Mouse (Mus musculus) forebrain, postnatal 0 days (tissue): ENCODE data around the gene Zfp526. TPM values are rescaled to one million over a fixed set of nuclear protein-coding genes. Genes with fewer than 3 reads are reported as not detected.

Experiments used
- ATAC-seq: fragments of 200-750 bp; cut with Nextera tagmentation; 2 replicates; pipeline ENCODE4 v1.8.0; 2017; ENCODE audit warnings: mild to moderate bottlenecking, moderate library complexity
- DNase-seq: peaks from one replicate; pipeline ENCODE4 v3.0.0-alpha.2; 2015
- H3K27ac ChIP-seq: fragments of 300-500 bp; sonication (generic); 2 replicates; pipeline ENCODE4 v1.5.1; 2014; ENCODE audit warnings: low read depth, mild to moderate bottlenecking, antibody characterized with exemption, low read length, moderate library complexity, mixed read lengths
- H3K27me3 ChIP-seq: fragments of 300-500 bp; sonication (generic); 2 replicates; pipeline ENCODE4 v1.6.1; 2014; ENCODE audit warnings: mild to moderate bottlenecking, low read length, mixed read lengths; ENCODE audit not compliant: insufficient read depth
- H3K36me3 ChIP-seq: fragments of 300-500 bp; sonication (generic); 2 replicates; pipeline ENCODE4 v1.6.1; 2014; ENCODE audit warnings: mild to moderate bottlenecking, moderate library complexity; ENCODE audit not compliant: insufficient read depth
- H3K4me1 ChIP-seq: fragments of 300-500 bp; sonication (generic); 2 replicates; pipeline ENCODE4 v1.6.1; 2014; ENCODE audit warnings: antibody characterized with exemption; ENCODE audit not compliant: insufficient read depth
- H3K4me2 ChIP-seq: fragments of 300-500 bp; sonication (generic); 2 replicates; pipeline ENCODE4 v1.6.1; 2014; ENCODE audit warnings: low read depth, mild to moderate bottlenecking, moderate library complexity
- H3K4me3 ChIP-seq: fragments of 300-500 bp; sonication (generic); 2 replicates; pipeline ENCODE4 v1.5.1; 2014; ENCODE audit warnings: low read depth, low read length, mixed read lengths
- H3K9ac ChIP-seq: fragments of 300-500 bp; sonication (generic); 2 replicates; pipeline ENCODE4 v1.6.1; 2014; ENCODE audit warnings: mild to moderate bottlenecking
- H3K9me3 ChIP-seq: fragments of 300-500 bp; sonication (generic); 2 replicates; pipeline ENCODE4 v1.6.1; 2016; ENCODE audit warnings: low read length
- CTCF ChIP-seq: sonication (generic); IDR thresholded peaks from 2 replicates; pipeline ENCODE4 v1.5.1; 2016; ENCODE audit warnings: antibody characterized with exemption, control low read depth, low read depth
- WGBS: fragments of 180-500 bp; shearing (Covaris S2); extraction: QIAGEN DNeasy Blood & Tissue Kit; methylation state at CpG from one replicate; pipeline ENCODE4 v1.1.7; 2014; 5-methylcytosine and 5-hydroxymethylcytosine counted together
- polyA plus RNA-seq: library from polyadenylated mRNA; unstranded; fragments of >200 nt; fragmentation: Nextera tagmentation; extraction: Ambion mirVana; gene quantifications from 2 replicates; pipeline ENCODE4 v1.2.1, GENCODE M21; 2015
- total RNA-seq: library from RNA; depleted of rRNA; stranded (reverse); fragments of >200 nt; gene quantifications from 2 replicates; pipeline ENCODE4 v1.2.3, GENCODE M21; 2014

Zfp526 gene
- total and polyA plus RNA-seq, 2 experiments from 2014 or later = 0.98 to 8.3 TPM

- peak overlapping the region; percentile 50; the same call in 1 of the 2 replicates for H3K27ac ChIP-seq
- 31% methylated on average over 2 of the region's 2 CpGs for WGBS
- H3K27me3 ChIP-seq = no peaks in the 10 kb centered on the region
- peaks cover 11% of the 10 kb centered on the region; the same call in 1 of the 2 replicates for H3K36me3 ChIP-seq
- H3K9me3 ChIP-seq = no peaks in the 10 kb centered on the region
- peaks cover 14% of the 10 kb centered on the region for H3K4me1 ChIP-seq
- H3K4me2 ChIP-seq = no peak overlapping the region
- H3K9ac ChIP-seq = 0 out of 2 replicates have a peak overlapping the region, but pooled peaks have one; percentile 18
- ATAC-seq = no peak
- peak; percentile 81 for DNase-seq
- TF ChIP-seq CTCF = peak; percentile 84
- no peak overlapping the region for H3K4me3 ChIP-seq
Measured at GRCm38 (mm10) chr7:25241062-25241461, 19.8 kb downstream of the Zfp526 start.

- H3K4me2 ChIP-seq = no peak overlapping the region
- H3K36me3 ChIP-seq = peaks cover 11% of the 10 kb centered on the region; the same call in 1 of the 2 replicates
- TF ChIP-seq CTCF = no peak
- H3K27me3 ChIP-seq = no peaks in the 10 kb centered on the region
- H3K9ac ChIP-seq = no peak overlapping the region
- DNase-seq (no peak), ATAC-seq (no peak)
- H3K4me1 ChIP-seq = peaks cover 23% of the 10 kb centered on the region
- 89% methylated on average over 4 of the region's 4 CpGs for WGBS
- H3K27ac ChIP-seq = no peak overlapping the region
- H3K4me3 ChIP-seq = no peak overlapping the region
- H3K9me3 ChIP-seq = no peaks in the 10 kb centered on the region
Measured at GRCm38 (mm10) chr7:25243361-25243760, 22.1 kb downstream of the Zfp526 start.

- H3K9me3 ChIP-seq = no peaks in the 10 kb centered on the region
- H3K9ac ChIP-seq = no peak overlapping the region
- H3K4me2 ChIP-seq = no peak overlapping the region
- no peaks in the 10 kb centered on the region for H3K27me3 ChIP-seq
- no peak overlapping the region; the same call in 1 of the 2 replicates for H3K27ac ChIP-seq
- H3K4me1 ChIP-seq = peaks cover 23% of the 10 kb centered on the region
- TF ChIP-seq CTCF = no peak
- DNase-seq (no peak), ATAC-seq (no peak)
- H3K36me3 ChIP-seq = peaks cover 11% of the 10 kb centered on the region; the same call in 1 of the 2 replicates
- H3K4me3 ChIP-seq = no peak overlapping the region
- WGBS = 89% methylated on average over 30 of the region's 30 CpGs
Measured at GRCm38 (mm10) chr7:25244562-25245369, 23.5 kb downstream of the Zfp526 start.

- Histone ChIP-seq H3K9ac (peak overlapping the region; percentile 69), H3K27ac (peak overlapping the region; percentile 96), H3K4me2 (peak overlapping the region; percentile 85), H3K4me3 (peak overlapping the region; percentile 87; the same call in 1 of the 2 replicates), H3K4me1 (peaks cover 27% of the 10 kb centered on the region), H3K27me3 (no peaks in the 10 kb centered on the region), H3K9me3 (no peaks in the 10 kb centered on the region), H3K36me3 (peaks cover 11% of the 10 kb centered on the region; the same call in 1 of the 2 replicates)
- no peak for TF ChIP-seq CTCF
- no peak for ATAC-seq
- 47% methylated on average over 20 of the region's 20 CpGs for WGBS
- peak; percentile 54 for DNase-seq
Measured at GRCm38 (mm10) chr7:25246079-25246758, 25.0 kb downstream of the Zfp526 start.

GRCm38 (mm10) chr7:25246759-25247137 lies 25.5 kb downstream of the Zfp526 start:
- Histone ChIP-seq H3K4me1 (peaks cover 31% of the 10 kb centered on the region), H3K4me2 (peak overlapping the region; percentile 85), H3K27me3 (no peaks in the 10 kb centered on the region), H3K4me3 (peak overlapping the region; percentile 87), H3K9ac (peak overlapping the region; percentile 69), H3K36me3 (peaks cover 11% of the 10 kb centered on the region; the same call in 1 of the 2 replicates), H3K9me3 (no peaks in the 10 kb centered on the region), H3K27ac (peak overlapping the region; percentile 96)
- DNase-seq (peak; percentile 48), ATAC-seq (no peak)
- TF ChIP-seq CTCF = no peak
- WGBS = 25% methylated on average over 4 of the region's 4 CpGs

- WGBS = 8% methylated on average over 3 of the region's 3 CpGs
- ATAC-seq = no peak
- peak overlapping the region; percentile 96 for H3K27ac ChIP-seq
- peaks cover 36% of the 10 kb centered on the region for H3K4me1 ChIP-seq
- H3K4me3 ChIP-seq = peak overlapping the region; percentile 87
- H3K36me3 ChIP-seq = peaks cover 11% of the 10 kb centered on the region; the same call in 1 of the 2 replicates
- H3K27me3 ChIP-seq = no peaks in the 10 kb centered on the region
- TF ChIP-seq CTCF = no peak
- H3K9me3 ChIP-seq = no peaks in the 10 kb centered on the region
- peak overlapping the region; percentile 85 for H3K4me2 ChIP-seq
- peak; percentile 33 for DNase-seq
- H3K9ac ChIP-seq = peak overlapping the region; percentile 69
Measured at GRCm38 (mm10) chr7:25247498-25247897, 26.3 kb downstream of the Zfp526 start.
